15 mouse cellular contexts compared by ENCODE assay signal in the genomic region with DNA sequence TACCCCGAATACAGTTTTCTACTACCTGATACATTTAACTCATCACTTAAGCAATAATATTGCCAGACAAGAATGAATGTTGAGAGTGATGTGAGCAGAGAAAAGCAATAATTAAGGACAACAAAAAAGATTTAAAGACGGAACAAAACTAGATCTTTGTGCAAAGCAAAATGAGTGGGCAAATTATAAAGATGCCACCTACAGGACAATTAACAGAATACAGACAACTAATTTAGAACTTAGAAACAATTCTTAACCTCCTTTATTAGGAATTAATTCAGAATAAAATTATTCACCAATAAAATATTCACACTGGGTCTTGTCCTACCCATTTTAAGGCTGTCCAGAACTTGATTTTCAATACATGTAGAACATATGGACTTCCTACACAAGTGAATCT.
"Had no signal": no experiment of that assay in that cellular context is flagged by ENCODE, and none has a peak within 500 bp of the region (broad histone marks: within the 10 kb centered on the region; RNA-seq: fewer than 3 reads in every experiment).

No protein-coding gene starts in this region.

- H3K9ac ChIP-seq: limb, embryonic 15.5 days; liver, embryonic 13.5 days; midbrain, embryonic 15.5 days; neural tube, embryonic 13.5 days had no signal

- H3K9me3 ChIP-seq: limb, embryonic 15.5 days; liver, embryonic 13.5 days; midbrain, embryonic 10.5 days; midbrain, embryonic 15.5 days; neural tube, embryonic 13.5 days had no signal

- H3K4me1 ChIP-seq: limb, embryonic 15.5 days; midbrain, embryonic 15.5 days had no signal

- H3K27ac ChIP-seq: limb, embryonic 15.5 days; liver, embryonic 13.5 days; midbrain, embryonic 10.5 days; midbrain, embryonic 15.5 days; neural tube, embryonic 13.5 days had no signal

- DNase-seq: kidney, adult 8-10 months; kidney, postnatal 36 days; liver, embryonic 13.5 days; lung, adult 18-20 months; lung, postnatal 10 days; lung, postnatal 4 days; retina, postnatal 1 day; right cerebral cortex, postnatal 4 days; spleen, adult 18-20 months; thymus, adult 2 months; thymus, postnatal 25 days had no signal

- H3K4me2 ChIP-seq: limb, embryonic 15.5 days; liver, embryonic 13.5 days; midbrain, embryonic 15.5 days; neural tube, embryonic 13.5 days had no signal

- H3K4me3 ChIP-seq: limb, embryonic 15.5 days; liver, embryonic 13.5 days; midbrain, embryonic 10.5 days; midbrain, embryonic 15.5 days; neural tube, embryonic 13.5 days had no signal

- ATAC-seq: midbrain, embryonic 15.5 days had no signal

- H3K36me3 ChIP-seq: limb, embryonic 15.5 days; liver, embryonic 13.5 days; midbrain, embryonic 10.5 days; midbrain, embryonic 15.5 days; neural tube, embryonic 13.5 days had no signal

- H3K27me3 ChIP-seq: limb, embryonic 15.5 days; liver, embryonic 13.5 days; midbrain, embryonic 15.5 days; neural tube, embryonic 13.5 days had no signal
